Mouse (Mus musculus) cerebellum, postnatal 25 days (tissue): ENCODE results near the gene 0610009B22Rik.
A peak's percentile ranks its signal among the peaks of the same experiment; 100 is the strongest.

Source experiments
- DNase-seq, 2 experiments: peaks; one replicate each; pipeline ENCODE4 v3.0.0; 2021; ENCODE audit warnings: mixed read lengths in 2 of 2

0610009B22Rik gene

GRCm38 (mm10) chr11:51658291-51658690 is 30.4 kb downstream of the 0610009B22Rik start:
- no peak for DNase-seq

- DNase-seq: no peak
Measured at GRCm38 (mm10) chr11:51656798-51657521, 31.7 kb downstream of the 0610009B22Rik start.

GRCm38 (mm10) chr11:51654891-51655290 is 33.8 kb downstream of the 0610009B22Rik start:
- no peak for DNase-seq

- no peak for DNase-seq
Measured at GRCm38 (mm10) chr11:51653736-51654135, 34.9 kb downstream of the 0610009B22Rik start.

- DNase-seq: no peak
Measured at GRCm38 (mm10) chr11:51652889-51653418, 35.7 kb downstream of the 0610009B22Rik start.

- DNase-seq: peak; percentile 49 to 68
Measured at GRCm38 (mm10) chr11:51650691-51651515, 37.8 kb downstream of the 0610009B22Rik start, which contains the start of the genes N4bp3 and D930048N14Rik. Gene N4bp3, minus strand, starts transcription at chr11:51650842. Gene D930048N14Rik, plus strand, starts transcription at chr11:51650954.

- DNase-seq: peak in 1 of 2 experiments; percentile 32
Measured at GRCm38 (mm10) chr11:51650261-51650660, 38.4 kb downstream of the 0610009B22Rik start.

GRCm38 (mm10) chr11:51649889-51650199 is 38.8 kb downstream of the 0610009B22Rik start:
- no peak for DNase-seq

- DNase-seq: no peak
Measured at GRCm38 (mm10) chr11:51649111-51649888, 39.4 kb downstream of the 0610009B22Rik start.

- peak in 1 of 2 experiments; percentile 5 for DNase-seq
Measured at GRCm38 (mm10) chr11:51648566-51648965, 40.1 kb downstream of the 0610009B22Rik start.

- peak in 1 of 2 experiments; percentile 3 for DNase-seq
Measured at GRCm38 (mm10) chr11:51646751-51647667, 41.7 kb downstream of the 0610009B22Rik start.

GRCm38 (mm10) chr11:51646245-51646644 is 42.4 kb downstream of the 0610009B22Rik start:
- DNase-seq: peak in 1 of 2 experiments; percentile 5

GRCm38 (mm10) chr11:51645293-51645692 is 43.4 kb downstream of the 0610009B22Rik start:
- DNase-seq: peak; percentile 12 to 30

GRCm38 (mm10) chr11:51644217-51644616 is 44.5 kb downstream of the 0610009B22Rik start:
- no peak for DNase-seq

GRCm38 (mm10) chr11:51643761-51644160 is 44.9 kb downstream of the 0610009B22Rik start:
- DNase-seq: peak; percentile 52 to 57

GRCm38 (mm10) chr11:51643202-51643601 is 45.5 kb downstream of the 0610009B22Rik start:
- no peak for DNase-seq

GRCm38 (mm10) chr11:51640748-51641147 is 47.9 kb downstream of the 0610009B22Rik start:
- no peak for DNase-seq

GRCm38 (mm10) chr11:51638497-51638896 is 50.2 kb downstream of the 0610009B22Rik start:
- no peak for DNase-seq

- DNase-seq: peak in 1 of 2 experiments; percentile 10
Measured at GRCm38 (mm10) chr11:51637971-51638414, 50.7 kb downstream of the 0610009B22Rik start.

- peak; percentile 60 to 71 for DNase-seq
Measured at GRCm38 (mm10) chr11:51636323-51636684, 52.4 kb downstream of the 0610009B22Rik start.
